Mouse (Mus musculus): ENCODE measurements around the gene Tlr13.

- TF ChIP-seq POLR2A (IDR thresholded peaks at IDR 0.05; ENCODE audit: low read depth, low read length) = no peak
- no peak for TF ChIP-seq CTCF (IDR thresholded peaks at IDR 0.05; ENCODE audit: extremely low read depth, insufficient read depth, insufficient read length, insufficient replicate concordance)
Measured at GRCm38 (mm10) chrX:106209100-106209499, 66.1 kb downstream of the Tlr13 start.
